Mouse (Mus musculus) B cell, adult 62 days (primary cell): ENCODE measurements around the gene Dcun1d1. TPM values are rescaled to one million over a fixed set of nuclear protein-coding genes. Genes with fewer than 3 reads are reported as not detected.

ENCODE experiments used
- total RNA-seq: library from RNA; stranded (reverse); gene quantifications from 4 replicates; pipeline ENCODE4 v1.2.4, GENCODE M21; 2023

Dcun1d1 gene
- total RNA-seq = 76.9 to 81.0 TPM (median 78.8 TPM) in 4 replicates

GRCm38 (mm10) chr3:35937345-35937744, at the start of gene Dcun1d1:
Dcun1d1 (minus strand) TSS chr3:35937445.

Other genes starting within 250 kb of the Dcun1d1 start
- 81.4 to 104 TPM (median 95.7 TPM) in 4 replicates for gene Atp11b, start 183.3 kb downstream of the Dcun1d1 start, total RNA-seq
- 30.9 to 41.8 TPM (median 34.9 TPM) in 4 replicates for gene Mccc1, start 63.2 kb upstream of the Dcun1d1 start, total RNA-seq
- gene Ccdc144b, start 116.1 kb upstream of the Dcun1d1 start, total RNA-seq = not detected in 4 replicates
- gene Acad9, start 128.5 kb upstream of the Dcun1d1 start, total RNA-seq = 43.2 to 61.1 TPM (median 47.1 TPM) in 4 replicates
- 3.1 to 10.7 TPM (median 3.7 TPM) in 4 replicates for gene D3Ertd254e, start 213.6 kb upstream of the Dcun1d1 start, total RNA-seq